Mouse (Mus musculus): ENCODE measurements around the gene Parp1. TPM values are rescaled to one million over a fixed set of nuclear protein-coding genes. Genes with fewer than 3 reads are reported as not detected.
A peak's percentile ranks its signal among the peaks of the same experiment; 100 is the strongest.
"Not testable (repeated sequence)": the region's sequence is repeated elsewhere in the genome, so short reads cannot be mapped to it uniquely, and the experiment has no call there.

Parp1 gene
- total RNA-seq, 2 experiments from 2014 or later = 88.6 to 100 TPM

GRCm38 (mm10) chr1:180561187-180561586, 7.5 kb upstream of the Parp1 start:
- DNase-seq = no peak

GRCm38 (mm10) chr1:180564885-180565284, 3.8 kb upstream of the Parp1 start:
- no peak for DNase-seq

DNA sequence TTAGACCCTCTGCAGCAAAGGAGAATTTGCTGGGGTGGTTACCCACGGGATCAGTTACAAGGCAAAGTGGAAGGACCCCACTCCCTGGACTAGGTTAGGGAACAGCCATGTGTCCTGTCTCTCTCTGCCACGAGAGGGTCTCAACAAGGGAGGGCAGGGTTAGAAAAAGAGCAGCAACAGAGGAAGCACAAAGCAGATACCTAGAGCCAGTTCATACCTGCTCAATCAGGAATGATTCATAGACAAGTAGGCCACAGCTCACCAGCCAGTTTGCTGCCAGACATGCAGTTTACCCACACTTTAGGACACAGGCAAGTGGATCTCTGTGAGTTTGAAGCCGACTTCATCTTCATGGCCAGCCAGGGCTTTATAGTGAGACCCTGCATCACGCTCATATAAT, 963 bp upstream of the Parp1 start:
- no peak for DNase-seq

- DNase-seq = no peak
Measured at GRCm38 (mm10) chr1:180568248-180568647, 476 bp upstream of the Parp1 start.

DNA sequence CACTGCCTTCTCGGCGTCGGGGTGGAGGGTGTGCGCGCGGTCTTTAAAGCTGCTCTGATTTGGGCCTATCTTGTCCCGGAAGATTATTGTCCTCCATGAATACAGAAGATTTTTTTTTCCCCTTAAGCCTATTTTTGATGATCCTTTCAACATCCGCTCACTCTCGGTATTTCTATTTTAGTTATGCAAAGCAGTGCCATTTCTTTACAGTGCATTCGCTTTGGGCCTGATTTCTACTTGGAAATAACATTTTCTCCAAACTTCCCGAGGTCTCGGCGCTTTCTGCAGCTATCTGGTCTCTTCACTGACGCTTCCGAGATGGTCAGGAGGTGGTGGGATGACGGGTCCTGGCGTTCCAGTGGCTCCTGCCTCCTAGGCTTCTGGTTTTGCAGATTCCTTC, 729 bp downstream of the Parp1 start:
- DNase-seq = no peak

DNA sequence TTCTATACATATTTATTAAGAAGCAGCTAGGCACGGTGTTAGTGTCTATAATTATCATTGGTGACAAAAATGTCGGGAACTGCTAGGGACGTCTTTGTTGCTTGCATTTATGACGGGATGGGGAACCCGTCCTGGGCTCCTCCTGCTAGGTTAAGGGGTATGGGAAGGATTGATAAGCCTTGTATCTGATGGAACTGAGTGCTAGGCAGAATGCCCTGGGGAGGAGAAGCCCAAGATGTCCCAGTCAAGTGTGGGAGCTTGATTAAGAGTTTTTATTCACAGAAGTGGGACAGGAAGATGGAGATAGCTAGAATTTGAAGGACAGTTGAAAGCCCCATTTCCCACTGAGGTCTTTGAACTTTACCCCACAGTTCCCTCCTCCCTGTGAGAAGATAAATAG, 1.5 kb downstream of the Parp1 start:
- no peak for DNase-seq

DNA sequence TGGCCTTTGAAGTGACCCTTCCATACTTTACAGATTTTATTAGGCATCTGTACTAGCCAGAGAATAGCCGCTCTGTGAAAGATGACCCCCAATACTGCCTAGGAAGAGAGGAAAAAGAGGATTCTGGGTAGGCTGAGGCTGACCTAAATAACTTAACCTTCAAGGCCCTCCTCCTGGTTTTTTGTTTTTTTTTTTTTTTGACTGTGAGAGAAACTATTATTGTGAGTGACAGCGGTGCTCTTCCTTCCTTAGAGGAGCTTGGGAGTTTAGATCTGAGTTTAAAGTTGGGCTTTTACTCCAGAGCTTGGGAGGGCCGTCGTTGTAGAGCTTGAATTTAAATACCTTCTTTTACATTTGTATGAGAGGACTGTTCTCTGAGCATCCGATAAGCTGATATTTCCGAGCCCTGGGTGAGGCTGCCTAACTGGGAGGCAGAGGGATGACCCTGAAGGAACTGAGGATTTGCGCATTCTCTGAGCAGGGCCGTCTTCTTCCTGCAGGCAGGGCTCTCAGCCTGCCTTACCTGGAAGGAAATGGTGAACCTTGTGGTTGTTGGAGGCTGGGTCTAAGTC, 2.4 kb downstream of the Parp1 start:
- no peak for DNase-seq

- DNase-seq = not testable (repeated sequence)
Measured at GRCm38 (mm10) chr1:180571721-180572120, 3.0 kb downstream of the Parp1 start.

- DNase-seq = no peak
Measured at GRCm38 (mm10) chr1:180572154-180572553, 3.4 kb downstream of the Parp1 start.

GRCm38 (mm10) chr1:180576524-180576923, 7.8 kb downstream of the Parp1 start:
- DNase-seq = peak; percentile 21

DNA sequence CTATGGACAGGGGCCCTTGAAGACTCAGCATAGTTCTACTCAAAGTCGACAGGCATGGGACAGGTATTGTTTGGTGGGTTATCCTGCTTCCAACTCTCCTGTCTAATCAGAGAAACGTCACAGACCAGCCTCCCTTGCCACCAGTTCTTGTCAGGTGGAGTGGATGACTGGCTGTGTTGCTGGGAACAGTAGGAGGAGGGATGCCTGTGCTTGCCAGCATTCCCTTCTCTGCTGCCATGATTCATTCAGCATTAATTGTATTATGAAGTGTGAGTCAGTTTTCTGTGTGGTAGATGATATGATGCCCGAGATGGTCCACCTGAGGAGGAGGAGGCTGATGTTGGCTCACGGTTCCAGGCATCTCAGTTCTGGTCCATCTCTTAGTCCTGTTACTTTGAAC, 9.1 kb downstream of the Parp1 start:
- no peak for DNase-seq

DNA sequence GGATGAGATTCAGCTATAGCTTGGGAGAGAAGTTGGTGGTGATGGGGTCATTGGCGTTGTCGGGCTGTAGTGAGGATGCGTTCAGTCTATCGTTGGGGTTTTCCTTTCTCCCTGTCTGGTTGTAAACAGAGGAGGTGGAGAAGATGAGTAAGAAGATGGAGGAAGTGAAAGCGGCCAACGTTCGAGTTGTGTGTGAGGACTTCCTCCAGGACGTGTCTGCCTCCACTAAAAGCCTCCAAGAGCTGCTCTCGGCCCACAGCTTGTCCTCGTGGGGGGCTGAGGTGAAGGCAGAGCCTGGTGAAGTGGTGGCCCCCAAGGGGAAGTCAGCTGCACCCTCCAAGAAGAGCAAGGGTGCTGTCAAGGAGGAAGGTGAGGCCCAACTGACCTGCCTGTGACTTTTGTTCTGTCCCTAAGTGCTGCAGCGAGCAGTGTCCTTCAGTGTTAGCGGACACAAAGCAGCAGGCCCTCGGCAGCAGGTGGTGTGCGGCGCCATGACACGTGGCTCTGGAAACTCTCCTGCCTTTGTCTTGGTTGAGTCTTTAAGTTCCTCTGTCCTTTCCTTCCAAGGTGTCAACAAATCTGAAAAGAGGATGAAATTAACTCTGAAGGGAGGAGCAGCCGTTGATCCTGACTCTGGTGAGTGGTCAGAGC, 19.2 kb downstream of the Parp1 start:
- DNase-seq = no peak

DNA sequence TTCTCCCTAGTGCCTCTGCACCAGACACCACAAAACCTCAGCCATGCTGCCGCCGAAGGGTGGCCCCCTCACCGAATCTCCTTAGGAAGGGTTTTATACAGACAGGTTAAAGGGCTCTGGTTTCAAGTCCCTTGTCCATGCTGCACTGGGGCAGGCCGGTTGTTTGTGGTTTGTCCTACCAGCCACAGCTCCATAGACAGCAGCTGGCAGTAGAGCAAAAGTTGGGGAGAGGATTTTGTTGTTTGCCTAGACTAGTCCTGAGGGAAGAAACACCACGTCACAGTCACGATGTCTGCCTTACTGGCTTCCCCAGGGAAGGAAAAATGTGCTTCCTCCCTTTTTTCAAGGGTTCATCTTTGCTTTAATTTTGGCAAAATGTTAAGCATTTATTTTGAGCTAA, 31.9 kb downstream of the Parp1 start:
- DNase-seq = no peak

DNA sequence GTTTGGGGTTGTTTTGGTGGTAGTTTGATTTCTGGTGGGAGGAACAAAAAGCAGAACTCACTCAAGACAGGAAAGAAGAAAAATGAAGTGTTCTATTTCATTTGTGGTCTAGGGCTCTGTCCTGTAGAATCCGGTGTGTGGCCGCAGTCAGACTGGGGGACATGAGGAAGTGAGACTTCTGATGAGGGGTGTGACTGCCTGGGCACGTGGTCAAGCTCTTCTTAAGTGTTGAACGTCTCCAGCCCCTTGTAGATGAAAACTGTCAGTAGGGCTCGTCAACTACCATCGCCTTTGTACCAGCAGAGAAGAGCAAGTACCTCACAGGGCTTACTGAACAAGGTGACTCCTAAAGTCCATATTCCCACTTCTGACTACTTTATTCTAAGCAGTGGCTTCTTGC, 33.1 kb downstream of the Parp1 start:
- no peak for DNase-seq

DNA sequence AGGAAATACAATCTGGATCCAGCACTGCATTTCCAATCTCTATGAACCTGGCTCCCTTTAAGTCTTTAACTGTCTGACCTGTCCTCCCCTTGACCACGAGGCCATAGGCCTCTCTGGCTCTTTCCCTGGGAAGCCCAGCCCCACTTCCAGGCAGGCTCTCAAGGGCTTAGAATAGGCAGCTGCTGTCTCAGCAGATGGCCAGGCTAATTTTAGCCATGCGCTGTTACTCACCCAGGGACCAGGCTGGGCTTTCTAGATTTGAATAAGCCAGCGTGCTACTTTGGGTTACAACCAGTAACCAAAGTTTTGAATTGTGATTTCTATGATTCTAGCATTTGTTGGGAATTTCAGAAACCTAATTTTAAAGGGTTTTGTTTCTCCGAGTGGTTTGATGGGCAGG, 35.9 kb downstream of the Parp1 start:
- peak; percentile 72 for DNase-seq

GRCm38 (mm10) chr1:180606106-180606505, 37.4 kb downstream of the Parp1 start:
- no peak for DNase-seq

DNA sequence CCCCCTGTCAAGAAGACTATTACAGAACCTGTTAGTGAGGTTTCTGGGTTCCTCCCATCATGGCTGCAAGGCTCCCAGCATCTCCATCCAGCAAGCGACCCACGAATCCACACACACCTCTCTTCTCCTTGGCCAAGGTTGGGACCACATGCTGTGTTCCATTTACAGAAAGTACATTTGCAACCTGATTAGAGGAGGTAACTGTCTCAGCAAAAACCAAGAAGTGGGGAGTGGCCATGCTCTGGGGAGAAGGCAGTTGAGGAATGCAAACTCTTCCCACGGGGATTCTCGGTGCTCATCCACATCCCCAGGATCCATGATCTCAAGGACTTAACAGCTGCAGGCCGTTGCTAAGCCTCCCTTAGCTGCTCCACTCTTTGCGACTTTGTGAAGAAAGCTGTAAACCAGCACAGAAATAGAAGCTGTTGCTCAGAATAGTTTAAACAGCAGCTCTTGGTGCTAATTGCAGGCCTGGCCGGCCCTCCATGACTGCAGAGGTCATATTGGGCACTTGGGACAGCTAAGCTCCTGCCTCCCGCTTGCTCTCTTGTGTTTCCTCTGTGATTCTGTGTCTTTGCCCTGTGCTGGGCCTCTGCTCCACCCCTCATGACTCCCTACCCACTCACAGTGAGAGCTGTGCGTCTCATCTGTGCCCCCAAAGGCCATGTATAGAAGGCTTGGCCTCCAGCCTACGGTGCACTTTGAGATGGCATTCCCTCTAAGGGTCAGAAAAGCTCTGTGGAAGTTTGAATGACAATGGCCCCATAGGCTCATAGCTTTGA, 38.3 kb downstream of the Parp1 start:
- no peak for DNase-seq

DNA sequence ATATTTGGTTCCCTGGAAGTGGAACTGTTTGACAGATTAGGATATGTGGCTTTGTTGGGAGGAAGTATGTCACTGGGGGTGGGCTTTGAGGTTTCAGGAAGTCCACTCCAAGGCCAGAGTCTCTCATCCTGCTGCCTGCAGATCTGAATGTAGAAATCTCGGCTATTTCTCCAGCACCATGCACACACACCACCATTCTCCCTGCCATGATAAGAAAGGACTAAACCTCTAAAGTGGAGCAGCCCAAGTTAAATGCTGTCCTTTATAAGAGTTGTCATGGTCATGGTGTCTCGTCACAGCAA, 38.8 kb downstream of the Parp1 start:
- DNase-seq = no peak

DNA sequence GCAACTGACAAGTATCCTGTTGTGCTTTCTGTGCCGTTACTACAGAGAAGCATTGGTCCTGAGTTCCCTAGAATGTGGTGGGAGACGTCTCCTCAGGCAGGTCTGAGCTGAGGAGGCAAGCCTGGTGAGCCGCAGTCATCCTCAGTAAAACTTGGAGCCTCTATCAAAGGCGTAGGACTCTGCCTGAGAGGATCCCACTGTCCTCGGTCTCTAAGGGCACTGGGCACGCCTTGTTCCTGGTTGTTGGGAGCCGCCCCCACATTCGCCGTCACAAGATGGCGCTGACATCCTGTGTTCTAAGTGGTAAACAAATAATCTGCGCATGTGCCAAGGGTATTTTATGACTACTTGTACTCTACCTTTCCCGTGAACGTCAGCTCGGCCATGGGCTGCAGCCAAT, 43.1 kb downstream of the Parp1 start:
- not testable (repeated sequence) for DNase-seq

DNA sequence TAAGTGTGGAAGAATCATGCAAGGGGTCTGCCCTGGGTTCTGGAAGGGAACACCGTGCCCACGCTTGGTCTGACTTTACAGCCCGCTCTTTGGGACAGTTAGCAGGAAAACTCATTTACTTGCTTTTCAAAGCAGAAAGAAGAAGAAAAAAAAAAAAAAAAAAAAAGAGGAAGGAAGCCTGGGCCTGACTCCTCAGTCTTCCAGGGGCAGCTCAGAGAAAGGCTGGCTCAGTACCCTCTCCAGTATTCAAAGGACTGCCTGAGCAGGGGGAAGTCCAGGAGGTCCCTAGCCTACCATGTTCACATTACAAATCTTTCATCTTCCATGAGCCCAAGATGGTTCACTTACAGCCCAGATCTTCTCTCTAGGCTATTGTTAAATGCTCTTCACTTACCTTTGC, 48.0 kb downstream of the Parp1 start:
- DNase-seq = no peak

DNA sequence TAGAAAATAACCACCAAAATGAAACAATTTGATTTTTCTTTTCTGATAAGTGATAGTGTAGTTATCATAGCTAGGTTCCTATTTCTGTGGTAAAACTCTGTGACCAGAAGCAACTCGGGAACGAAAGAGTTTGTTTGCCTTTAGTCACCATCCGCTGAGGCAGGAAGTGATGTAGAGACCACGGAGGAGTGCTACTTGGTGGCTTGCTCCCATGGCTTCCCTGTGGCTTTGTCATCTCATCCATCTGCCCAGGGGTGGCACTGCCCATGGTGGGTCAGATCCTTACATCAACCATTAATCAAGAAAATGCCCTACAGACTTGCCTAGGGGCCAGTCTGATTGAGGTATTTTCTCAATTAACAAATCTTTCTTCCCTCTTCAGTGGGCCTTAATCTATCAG, 53.7 kb downstream of the Parp1 start:
- DNase-seq = no peak

- no peak for DNase-seq
Measured at GRCm38 (mm10) chr1:180623911-180624310, 55.2 kb downstream of the Parp1 start.

DNA sequence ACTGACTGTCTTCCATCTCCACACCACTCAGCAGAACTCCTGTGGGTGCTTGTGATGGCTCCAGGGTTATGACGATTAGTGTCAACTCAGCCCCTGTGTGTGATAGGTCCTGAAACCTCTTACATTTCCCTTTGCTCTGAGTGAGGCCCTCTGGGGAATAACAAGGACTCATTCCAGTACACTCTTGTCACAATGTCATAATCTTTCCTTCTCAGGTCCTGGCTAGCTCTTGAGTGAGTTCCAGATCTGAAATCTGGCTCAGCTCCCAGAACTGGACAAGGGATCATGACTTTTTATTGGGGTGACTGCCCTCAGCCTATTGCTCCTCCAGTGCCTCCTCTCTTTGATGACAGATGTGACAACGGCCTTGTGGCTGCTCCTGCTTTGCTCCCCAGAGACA, 57.4 kb downstream of the Parp1 start:
- DNase-seq = peak; percentile 77

DNA sequence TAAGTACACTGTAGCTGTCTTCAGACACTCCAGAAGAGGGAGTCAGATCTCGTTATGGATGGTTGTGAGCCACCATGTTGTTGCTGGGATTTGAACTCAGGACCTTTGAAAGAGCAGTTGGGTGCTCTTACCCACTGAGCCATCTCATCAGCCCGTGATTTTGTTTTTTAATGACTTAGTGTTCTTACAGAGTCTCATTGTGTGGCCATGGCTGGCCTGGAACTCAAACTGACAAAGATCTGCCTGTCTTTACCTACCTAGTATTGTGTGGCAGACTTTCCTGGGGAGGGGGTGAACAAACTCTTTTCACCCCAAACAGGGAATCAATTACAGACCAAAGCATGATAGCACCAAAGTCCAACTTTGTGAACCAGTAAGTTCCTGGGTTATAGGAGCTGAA, 69.1 kb downstream of the Parp1 start:
- DNase-seq = not testable (repeated sequence)
